Mouse (Mus musculus) thymus, postnatal 4 days (tissue): ENCODE measurements around the gene Nipal3.

Source experiments
- DNase-seq: peaks from one replicate; pipeline ENCODE4 v3.0.0; 2021

Gene Nipal3

DNA sequence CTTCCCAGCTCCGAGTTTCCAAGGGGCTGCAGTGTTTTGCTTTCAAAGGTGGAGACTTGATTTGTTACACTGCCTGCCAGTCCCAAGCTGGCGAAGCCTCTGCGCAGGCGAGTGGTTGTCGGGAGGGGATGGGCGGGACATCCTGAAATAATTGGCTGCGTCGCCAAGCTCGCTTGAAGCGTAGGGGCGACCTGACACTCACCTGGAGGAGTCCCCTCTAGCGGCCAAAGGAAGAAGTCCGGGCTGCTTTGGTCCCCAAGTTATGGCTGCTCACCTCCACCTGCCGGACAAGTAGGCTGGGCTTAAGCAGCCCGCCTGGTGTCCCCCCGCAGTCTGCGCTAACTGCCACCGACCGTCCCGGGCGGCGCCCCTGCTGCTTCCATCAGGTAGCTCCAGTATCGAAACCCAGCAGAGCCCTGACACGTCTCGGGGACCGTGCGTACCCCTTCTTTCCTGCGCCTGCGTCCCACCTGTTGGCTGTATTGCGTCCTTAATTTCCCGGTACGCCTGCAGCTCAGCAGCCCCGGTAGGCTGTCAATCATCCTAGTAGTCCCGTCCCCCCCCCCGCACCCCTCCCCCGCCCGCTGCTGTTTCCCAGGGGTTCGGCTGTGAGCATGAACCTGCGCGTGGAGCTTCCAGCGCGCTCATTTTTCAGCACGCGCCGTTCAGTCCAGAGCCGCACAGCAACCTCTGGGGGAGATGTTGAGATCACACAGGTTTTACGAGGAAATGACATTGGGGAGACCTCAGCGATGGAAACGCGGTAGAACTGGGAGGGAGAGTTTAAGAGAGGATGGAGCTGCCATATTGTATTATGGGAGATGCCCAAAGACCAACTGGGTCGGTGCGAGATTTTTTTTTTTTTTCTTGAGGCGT is at the start of gene Nipal3, which contains the start of gene Stpg1:
Nipal3 (minus strand) TSS at position 518 of the 876 bp plus-strand sequence.
Stpg1 (plus strand) TSS at position 270 of the 876 bp plus-strand sequence.
- DNase-seq: peak; percentile 88

DNA sequence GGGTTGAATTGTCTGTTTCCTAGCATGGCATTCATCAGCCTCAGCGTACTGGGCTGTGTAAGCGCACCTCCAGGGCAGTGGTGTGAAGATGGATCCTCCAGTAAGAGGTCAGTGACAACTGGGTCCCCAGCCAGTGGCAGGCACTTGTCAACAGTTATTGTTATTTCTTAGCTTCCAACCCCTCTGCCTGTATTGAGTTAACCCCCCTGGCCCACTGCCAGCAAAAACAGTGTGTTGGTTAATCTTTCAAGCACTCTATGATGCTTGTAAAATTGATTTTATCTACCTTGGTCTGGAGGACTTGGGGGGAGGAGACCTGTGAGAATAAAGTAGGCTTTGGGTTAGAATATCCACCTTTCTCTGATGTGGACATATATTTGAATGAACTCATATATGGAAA is 49.4 kb upstream of the Nipal3 start:
- no peak for DNase-seq

DNA sequence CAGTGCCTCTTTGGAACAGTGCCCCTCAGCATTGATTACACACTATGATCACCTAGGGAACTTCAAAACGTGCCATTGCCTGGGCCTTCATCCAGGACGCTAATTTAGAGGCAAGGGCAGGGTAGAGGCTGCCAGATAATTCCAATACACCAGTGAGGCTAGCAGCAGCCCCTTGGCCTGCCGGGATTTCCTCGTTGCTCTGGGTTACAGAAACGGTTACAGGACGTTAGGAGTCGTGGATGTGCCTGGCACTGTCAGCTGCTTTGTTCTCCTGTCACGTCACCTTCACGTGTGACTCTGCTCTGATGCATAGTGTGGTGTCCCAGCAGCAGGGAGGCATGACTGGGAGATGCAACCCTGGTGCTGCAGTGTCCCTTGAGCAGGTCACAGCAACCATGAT is 45.2 kb upstream of the Nipal3 start:
- no peak for DNase-seq

DNA sequence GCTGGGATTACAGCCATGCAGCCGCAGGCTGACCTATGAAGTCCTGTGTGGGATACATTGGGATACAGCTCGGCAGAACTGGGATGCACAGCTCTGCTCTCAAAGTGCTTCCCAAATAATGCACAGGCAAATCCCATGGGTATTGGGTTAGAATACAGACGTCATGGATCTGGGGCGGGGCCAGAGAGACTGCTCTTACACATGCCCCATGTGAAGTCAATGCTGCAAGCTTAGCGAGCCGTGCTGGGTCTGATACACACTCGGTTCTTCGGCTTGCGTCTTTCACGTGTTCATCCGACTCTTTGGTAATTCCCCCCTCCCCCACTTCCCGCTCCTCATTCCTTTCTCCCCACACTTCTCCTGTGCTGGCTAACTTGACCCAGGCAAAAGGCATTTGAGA is 44.2 kb upstream of the Nipal3 start:
- no peak for DNase-seq

DNA sequence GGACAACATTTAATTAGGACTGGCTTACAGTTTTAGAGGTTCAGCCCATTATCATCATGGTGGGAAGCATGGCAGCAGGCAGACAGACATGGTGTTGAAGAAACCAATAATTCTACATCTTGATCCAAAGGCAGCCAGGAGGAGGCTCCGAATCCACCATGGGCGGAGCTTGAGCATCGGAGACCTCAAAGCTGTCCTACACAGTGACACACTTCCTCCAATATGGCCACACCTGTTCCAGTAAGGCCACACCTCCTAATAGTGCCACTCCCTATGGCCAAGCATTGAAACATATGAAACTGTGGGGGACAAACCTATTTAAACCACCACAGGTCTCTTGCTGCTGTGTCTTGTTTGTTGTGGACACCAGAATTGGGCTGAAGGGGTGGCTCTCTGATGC is 40.2 kb upstream of the Nipal3 start:
- DNase-seq: no peak

DNA sequence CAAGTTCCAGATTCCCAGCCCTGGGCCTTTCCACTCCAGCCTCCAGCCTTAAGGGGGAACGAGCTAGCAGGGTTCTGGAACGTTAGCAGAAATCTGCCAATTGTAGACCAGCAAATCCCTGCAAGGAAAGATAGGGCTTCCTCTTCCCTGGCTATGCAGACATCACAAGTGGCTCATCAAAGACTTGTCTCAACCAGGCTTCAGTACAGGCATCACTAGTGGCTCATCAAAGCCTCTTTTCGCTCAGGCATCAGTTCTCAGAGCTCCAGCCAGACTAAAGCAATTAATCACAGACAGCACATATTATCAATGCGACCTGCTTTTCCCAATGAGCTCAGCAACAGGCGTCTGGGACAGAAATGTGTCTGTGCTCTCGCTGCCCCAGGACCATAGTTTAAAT is 38.2 kb upstream of the Nipal3 start:
- DNase-seq: no peak

DNA sequence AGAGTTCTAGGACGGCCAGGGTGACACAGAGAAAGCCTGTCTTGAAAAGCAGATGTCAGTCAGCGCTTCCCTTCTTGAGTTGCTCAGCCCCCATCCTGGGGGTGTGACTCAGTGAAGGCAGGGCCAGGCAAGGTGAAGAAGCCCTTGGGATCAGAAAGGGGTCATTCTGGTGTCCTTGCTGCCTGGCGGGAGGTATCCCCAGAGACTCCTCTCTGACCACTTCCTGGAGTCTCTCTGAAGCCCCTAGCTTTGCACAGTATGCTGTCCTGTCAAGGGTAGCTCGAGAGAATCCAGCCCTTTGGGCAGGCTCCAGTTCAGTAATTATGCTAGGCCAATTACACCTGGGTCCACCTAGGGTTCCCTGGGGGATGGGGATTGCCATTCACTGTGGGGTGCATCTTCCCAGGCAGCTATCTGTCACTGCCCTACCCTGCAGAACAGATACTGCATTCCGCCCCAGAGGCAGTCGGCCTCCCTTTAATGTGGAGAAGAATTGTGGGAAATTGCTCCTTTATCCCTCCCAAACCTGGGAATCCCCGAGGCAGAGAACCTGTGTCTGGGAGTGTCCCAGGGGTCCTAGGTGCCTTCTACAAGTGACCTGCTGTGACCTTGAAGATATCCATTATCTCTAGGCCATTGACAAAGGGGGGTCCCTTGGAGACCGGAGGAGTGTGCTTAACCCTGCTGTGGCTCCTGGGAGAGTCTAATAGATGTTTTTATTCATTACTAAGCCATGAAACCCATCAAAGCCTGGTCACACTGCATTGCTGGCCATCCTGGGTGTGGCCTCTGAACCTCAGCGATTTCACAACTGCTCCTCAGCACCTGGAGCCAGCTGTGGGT is 37.2 kb upstream of the Nipal3 start:
- no peak for DNase-seq

DNA sequence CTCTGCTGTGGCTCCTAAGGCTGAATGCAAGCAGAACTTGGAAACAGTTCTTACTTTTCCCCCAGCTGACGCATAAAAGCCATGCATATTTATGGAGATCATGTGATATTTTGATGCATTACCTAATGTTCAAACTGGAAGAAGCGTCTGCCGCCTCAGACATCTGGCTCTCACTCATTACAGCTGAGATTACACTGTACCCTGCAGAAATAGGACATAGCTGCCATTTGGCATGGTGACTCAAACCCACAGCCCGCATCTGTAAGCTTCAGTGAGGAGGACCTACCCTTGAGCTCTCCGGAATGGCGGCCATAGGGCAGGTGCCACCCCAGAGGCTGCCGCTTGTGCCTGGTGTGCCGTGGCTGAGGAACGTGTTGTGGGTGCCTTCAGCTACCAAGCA is 36.4 kb upstream of the Nipal3 start:
- no peak for DNase-seq

DNA sequence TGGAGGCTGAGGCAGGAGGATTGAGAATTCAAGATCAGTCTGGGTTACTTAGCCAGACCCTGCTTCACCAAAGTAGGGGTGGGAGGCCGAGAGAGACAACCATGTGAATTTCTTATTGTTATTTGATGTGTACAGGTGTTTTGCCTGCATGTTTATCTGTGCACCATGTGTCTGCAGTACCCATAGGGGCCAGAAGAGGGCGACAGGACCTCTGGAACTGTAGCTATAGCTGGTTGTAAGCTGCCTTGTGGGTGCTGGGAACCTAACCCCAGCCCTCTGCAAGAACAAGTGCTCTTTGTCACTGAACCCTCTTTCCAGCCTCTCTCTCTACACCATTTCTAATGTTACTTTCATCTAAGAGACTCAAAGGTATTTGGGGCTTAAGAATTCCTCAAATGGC is 35.4 kb upstream of the Nipal3 start:
- DNase-seq: no peak

DNA sequence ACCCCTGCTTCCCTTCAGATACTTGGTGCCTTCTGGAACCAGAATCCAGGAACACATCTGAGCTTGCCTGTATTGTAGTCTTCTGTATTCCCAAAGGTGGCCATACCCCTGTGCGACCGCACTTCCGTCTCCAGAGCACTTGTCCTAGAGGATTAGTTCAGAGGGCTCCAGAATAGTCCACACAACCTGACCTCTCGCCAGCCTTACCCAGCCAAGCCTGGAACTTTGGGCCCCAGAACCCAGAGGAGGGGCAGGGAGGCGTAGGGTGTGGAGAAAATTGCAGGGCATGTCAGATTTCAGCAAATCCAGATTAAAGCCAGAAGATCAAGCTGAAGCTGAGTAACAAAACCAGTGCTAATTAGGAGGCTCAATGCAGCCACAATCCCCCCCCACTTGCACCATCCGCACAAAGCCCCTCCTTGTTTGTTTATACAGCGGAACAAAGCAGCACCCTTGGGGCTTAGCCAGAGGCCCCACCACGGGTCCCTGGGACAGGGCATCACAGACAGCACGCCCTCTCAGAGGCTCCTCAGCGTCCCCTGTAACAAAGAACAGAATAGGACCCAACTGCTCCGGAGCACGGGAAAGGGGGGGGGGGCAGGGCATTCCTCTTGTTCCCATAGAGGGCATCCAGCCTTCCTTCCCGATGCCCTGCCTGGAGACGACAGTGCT is 31.3 kb upstream of the Nipal3 start:
- DNase-seq: no peak

DNA sequence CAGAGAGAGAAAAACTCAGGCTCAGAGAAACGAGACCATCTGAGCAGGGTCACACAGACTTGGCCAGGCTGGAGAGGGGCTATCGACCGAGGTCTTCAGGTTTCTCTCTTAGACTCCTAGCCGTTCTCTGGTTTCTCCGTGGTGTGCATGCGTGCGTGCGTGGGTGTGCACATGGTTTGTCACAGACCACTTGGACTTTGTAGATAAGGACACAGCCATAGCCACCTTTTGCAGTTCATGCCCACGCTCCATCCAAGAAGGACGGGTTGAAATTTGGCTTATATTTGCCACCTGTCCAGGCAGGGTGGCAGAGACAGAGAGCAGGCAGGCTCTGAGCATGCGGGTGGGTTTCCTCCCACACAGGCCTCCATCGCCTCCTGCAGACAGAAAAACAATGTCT is 30.2 kb upstream of the Nipal3 start:
- no peak for DNase-seq

DNA sequence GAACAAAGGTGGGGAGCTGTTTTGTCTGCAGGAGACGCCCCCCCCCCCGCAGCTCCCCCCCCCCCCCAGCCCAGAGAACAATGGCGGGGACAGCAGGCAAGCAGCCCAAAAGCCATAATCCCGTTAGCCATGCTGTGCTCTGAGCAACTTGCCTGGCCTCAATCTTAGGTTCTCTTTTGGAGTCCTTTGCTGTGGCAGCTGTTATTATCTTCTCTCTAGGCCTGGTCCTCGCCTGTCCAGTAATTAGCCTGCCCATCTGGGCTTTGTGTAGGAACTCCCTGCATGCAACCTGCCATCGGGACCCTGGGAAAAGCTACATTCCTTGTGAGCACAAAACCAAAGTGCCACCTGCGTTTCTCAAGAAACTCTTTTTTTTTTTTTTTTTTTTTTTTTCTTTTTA is 29.1 kb upstream of the Nipal3 start:
- DNase-seq: no peak

DNA sequence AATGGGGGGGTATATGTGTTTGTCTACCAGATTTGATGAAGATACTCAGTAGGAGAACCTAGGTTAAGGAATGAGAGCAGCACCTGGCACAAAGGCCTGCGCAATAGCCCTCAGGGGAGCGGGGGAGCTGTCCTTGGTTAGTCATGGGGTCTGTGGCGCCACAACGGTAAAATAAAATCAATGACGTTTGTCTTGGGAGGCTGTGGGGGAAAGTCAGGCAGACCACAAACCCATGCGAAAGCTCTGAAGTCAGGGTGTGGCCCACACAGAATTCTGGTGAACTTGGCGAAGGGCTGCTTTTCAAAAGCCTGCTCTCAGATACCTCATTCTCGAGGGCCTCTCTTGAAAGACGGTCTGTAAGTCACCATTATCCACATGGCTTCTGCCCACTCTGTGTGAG is 25.6 kb upstream of the Nipal3 start:
- DNase-seq: no peak

DNA sequence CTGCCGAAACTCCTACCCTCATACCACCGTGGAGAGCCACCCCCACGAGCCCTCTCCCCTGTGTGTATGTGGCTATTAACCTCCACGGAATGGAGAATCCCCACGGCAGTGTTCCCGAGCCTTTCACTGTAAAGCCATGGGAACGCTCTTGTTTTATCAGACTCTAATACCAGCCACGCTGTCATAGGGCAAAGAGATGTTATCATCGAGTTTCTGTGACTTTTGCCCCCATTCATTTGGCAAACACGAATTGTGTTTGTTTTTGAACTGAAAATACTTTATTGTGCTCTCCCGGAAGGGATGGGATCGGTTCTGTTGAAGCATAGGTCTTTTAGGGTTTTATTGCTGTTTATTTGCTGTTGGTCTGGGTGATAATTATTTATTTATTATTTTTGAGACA is 23.3 kb upstream of the Nipal3 start:
- DNase-seq: no peak

DNA sequence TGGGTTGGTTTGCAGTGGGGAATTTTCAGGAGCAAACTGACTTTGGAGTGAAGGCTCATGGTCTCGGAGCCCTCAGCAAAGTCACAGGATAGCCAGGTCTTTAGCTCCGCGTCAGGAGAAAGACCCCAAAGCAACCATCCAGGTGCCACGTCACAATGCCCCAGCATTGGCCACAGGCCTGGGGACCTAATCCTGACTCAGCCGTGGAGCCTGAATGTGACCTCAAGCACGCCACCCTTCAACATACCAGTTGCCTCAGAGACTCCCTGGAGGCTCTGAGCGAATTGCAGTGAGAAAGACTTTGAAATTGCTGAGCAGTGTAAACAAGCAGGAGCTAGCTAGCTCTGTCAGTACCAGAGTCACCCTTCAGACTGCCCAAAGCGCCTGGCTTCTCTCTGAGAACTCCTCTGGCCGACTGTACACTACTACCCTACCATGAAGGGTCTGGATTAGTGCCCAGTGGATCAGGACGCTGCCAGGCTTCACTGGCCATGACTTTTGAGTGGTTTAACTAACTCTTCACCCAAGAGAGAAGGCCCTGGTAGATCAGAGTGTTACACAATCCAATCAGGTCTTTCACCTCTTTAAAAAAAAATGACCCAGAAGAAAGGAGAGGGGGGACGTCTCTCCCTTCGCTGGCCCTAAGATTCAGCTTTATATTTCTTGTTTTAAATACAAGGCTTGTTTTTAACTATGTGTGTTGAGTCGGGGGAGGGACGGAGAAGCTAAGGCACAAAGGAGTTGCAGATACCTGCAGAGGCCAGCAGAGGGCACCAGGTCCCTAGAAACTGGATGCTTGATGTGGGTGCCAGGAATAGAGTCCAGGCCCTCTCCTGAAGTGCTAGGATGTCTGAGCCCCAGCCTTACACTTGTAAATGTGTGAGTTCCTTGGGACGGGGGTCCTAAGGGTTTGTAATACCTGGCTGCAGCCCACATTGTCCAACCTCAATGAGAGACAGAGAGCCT is 21.8 kb upstream of the Nipal3 start:
- DNase-seq: peak; percentile 79

DNA sequence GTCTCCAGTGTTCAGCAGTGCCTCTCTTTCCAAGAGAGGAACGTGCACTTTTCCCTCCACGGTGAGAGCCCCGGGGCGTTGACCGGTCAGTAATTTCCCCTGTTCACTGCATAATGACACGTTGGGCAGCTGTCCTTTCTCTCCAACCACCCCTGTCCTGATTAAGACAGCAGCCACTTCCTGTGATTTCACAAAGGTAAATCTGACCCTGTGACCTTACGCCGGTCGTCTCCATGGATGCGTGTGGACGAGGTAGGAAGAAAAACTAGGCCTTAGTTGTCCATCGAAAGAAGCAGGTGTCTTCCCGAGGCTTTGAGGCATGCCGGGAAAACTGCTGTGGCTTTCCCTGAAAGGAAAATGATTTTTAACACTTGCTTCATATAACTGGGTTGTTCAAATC is 20.1 kb upstream of the Nipal3 start:
- no peak for DNase-seq

DNA sequence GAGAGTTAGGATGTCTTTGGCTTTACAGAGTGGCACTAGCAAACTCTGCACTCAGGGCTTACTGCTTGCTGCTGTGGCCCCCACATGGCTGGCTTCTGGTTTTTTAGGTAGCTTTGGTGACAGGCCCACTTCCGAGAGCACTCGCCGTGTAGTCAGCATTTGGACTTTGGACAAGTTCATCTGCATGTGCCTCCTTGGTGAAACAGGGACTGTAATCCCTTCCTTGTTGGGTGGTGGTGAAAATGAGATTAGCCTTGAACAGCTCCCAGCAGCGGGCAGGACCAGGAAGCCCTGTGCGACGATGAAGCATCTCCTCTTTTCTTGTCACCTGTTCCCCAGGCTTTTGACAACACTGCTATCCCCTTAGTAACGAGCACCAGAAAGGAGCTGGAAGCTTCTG is 19.0 kb upstream of the Nipal3 start:
- no peak for DNase-seq

DNA sequence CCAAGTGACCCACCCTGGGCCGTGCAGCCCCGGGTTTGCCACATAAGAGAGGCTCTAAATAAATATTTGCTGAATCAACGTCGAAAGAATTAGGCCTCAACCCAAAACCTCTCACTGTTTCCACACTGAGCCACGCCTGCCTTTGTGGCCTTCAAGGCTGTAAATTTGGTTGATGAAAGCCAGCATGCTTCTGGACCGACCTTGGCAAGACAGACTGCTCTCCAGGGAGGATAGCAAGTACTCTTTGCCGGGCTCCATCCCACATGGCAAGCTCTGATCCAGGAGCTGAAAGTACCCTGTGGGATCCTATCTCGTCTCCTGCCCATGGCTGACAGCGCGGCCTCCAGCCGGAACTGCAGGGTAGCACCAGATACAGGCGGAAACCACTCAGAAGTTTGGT is 14.7 kb upstream of the Nipal3 start:
- no peak for DNase-seq

DNA sequence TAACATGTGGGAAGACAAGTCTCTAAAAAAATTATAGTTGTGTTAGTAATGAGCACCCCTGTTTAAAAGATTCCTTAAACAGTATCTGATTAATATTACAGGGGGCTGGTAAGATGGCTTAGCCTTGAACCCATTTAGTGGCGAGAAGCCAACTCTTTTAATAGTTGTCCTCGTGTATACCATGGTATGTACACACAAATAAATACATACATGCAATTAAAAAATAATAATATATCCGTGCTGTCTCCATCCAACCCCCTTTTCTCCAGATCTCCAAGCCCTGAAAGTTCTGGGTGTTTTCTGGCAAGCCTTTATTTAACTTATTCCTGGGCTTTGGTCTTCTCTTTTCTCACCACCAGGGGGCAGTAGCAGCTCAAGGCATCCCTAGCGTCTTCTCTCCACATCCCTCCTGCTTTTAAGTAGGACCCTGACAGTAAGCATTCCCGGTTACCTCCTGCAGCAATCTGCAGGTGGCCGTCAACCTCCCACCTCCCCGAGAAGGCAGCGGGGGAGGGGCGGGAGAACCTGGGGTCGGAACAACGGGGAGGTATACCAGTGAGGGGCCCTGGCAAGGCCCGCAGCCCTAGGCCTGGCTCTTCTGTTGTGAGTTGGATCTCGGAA is 13.7 kb upstream of the Nipal3 start:
- DNase-seq: peak; percentile 74

DNA sequence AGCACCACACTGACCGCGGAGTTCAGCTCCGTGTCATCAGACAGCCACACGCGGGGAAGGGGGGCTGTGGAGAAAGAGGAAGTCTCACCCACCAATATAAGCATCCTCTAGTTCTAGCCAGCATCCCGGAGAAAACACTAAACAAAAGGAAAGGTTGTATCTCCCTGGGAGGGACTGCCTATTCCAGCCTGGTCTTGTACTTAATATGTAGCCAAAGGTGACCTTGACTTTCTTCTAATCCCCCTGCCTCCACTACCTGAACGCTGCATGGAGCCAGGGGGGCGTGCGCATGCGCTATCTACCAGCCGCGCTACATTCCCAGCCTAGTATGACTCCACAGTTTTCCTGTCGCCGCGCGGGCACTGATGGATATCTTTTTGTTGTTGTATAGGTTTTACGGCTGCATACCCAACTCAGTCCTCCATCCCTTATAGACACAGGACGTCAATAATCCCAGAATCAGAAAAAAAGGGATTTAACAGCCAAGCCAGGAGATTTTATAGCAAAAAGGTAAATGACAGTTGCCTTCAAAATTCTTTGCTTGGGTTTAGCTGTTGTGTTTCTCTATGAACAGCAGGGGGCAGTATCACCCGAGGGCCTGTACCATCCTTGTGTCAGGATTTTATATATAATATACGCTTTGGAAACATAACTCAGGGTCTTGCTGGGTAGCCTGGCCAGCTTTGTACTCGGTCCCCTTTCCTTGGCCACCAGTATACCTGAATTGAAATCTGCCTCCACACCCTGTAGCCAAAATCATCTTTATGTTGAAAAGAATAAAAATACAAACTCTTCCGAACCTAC is 12.9 kb upstream of the Nipal3 start:
- DNase-seq: peak; percentile 53

DNA sequence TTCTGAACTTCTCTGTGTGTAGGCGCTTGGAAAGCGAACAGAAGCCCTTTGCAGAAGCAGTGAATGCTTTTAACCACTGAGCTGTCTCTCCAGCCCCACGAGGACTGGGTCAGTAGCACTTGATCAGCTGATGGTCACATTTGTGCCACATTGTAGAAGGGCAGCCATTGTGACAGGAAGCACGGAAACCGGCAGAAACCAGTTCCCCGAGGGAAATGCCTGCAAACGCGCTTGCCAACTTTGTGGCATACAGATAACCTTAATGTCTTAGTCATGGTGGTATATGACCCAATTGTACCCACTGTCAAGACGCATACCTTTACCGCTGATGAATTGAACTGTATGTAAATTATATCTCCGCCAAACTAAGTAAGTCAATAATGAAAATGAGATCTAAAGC is 11.0 kb upstream of the Nipal3 start:
- no peak for DNase-seq
